Mouse (Mus musculus): ENCODE results near the gene Ggn. TPM values are rescaled to one million over a fixed set of nuclear protein-coding genes. Genes with fewer than 3 reads are reported as not detected.

Gene Ggn
- polyA plus RNA-seq, 1 experiment from 2014 or later = 0.95 TPM

Other genes with a start within 250 kb of the Ggn start
- 186 and 192 TPM in 2 replicates for gene Actn4, start 207.9 kb upstream of the Ggn start, polyA plus RNA-seq (2016; fragmentation: Nextera tagmentation; extraction: Ambion mirVana)
- 327 and 336 TPM in 2 replicates for gene Eif3k, start 188.3 kb upstream of the Ggn start, polyA plus RNA-seq (2016; fragmentation: Nextera tagmentation; extraction: Ambion mirVana)
- gene Map4k1, start 188.2 kb upstream of the Ggn start, polyA plus RNA-seq (2016; fragmentation: Nextera tagmentation; extraction: Ambion mirVana) = 5.5 and 6.2 TPM in 2 replicates
- gene Ryr1, start 45.0 kb upstream of the Ggn start, polyA plus RNA-seq (2016; fragmentation: Nextera tagmentation; extraction: Ambion mirVana) = 4.4 and 5.0 TPM in 2 replicates
- gene Rasgrp4, start 35.4 kb upstream of the Ggn start, polyA plus RNA-seq (2016; fragmentation: Nextera tagmentation; extraction: Ambion mirVana) = 0.61 and 0.77 TPM in 2 replicates
- gene Fam98c, start 14.0 kb upstream of the Ggn start, polyA plus RNA-seq (2016; fragmentation: Nextera tagmentation; extraction: Ambion mirVana) = 30.8 and 33.7 TPM in 2 replicates
- 8.3 and 9.0 TPM in 2 replicates for gene Spred3, start 201 bp downstream of the Ggn start, polyA plus RNA-seq (2016; fragmentation: Nextera tagmentation; extraction: Ambion mirVana)
- gene Psmd8, start 10.5 kb downstream of the Ggn start, polyA plus RNA-seq (2016; fragmentation: Nextera tagmentation; extraction: Ambion mirVana) = 326 and 327 TPM in 2 replicates
- 1.1 and 1.8 TPM in 2 replicates for gene Catsperg1, start 43.8 kb downstream of the Ggn start, polyA plus RNA-seq (2016; fragmentation: Nextera tagmentation; extraction: Ambion mirVana)
- 0.39 and 0.66 TPM in 2 replicates for gene Kcnk6, start 62.3 kb downstream of the Ggn start, polyA plus RNA-seq (2016; fragmentation: Nextera tagmentation; extraction: Ambion mirVana)
- 80.2 and 82.0 TPM in 2 replicates for gene Yif1b, start 68.1 kb downstream of the Ggn start, polyA plus RNA-seq (2016; fragmentation: Nextera tagmentation; extraction: Ambion mirVana)
- 1.6 and 1.7 TPM in 2 replicates for gene 2200002D01Rik, start 78.3 kb downstream of the Ggn start, polyA plus RNA-seq (2016; fragmentation: Nextera tagmentation; extraction: Ambion mirVana)
- gene Spint2, start 111.7 kb downstream of the Ggn start, polyA plus RNA-seq (2016; fragmentation: Nextera tagmentation; extraction: Ambion mirVana) = 23.5 and 23.9 TPM in 2 replicates
- 57.5 and 72.1 TPM in 2 replicates for gene Ppp1r14a, start 119.1 kb downstream of the Ggn start, polyA plus RNA-seq (2016; fragmentation: Nextera tagmentation; extraction: Ambion mirVana)
- gene Dpf1, start 133.7 kb downstream of the Ggn start, polyA plus RNA-seq (2016; fragmentation: Nextera tagmentation; extraction: Ambion mirVana) = 105 and 118 TPM in 2 replicates